Mouse (Mus musculus) effector memory CD4-positive, alpha-beta T cell, adult 5 months (primary cell): Measurements from ENCODE around the gene Flg2. TPM values are rescaled to one million over a fixed set of nuclear protein-coding genes. Genes with fewer than 3 reads are reported as not detected.

Source experiments
- polyA plus RNA-seq: library from polyadenylated mRNA; unstranded; fragments of 100-300 nt; shearing (Covaris generic); gene quantifications from one replicate; pipeline ENCODE4 v1.2.1, GENCODE M21; 2017

The Flg2 gene
- polyA plus RNA-seq: not detected

GRCm38 (mm10) chr3:93196978-93197377 is at the start of gene Flg2:
Gene Flg2 (plus strand): TSS chr3:93197278.

Other genes with a start within 250 kb of the Flg2 start
- not detected for gene Lce3d, start 239.9 kb upstream of the Flg2 start, polyA plus RNA-seq
- not detected for gene Lce3e, start 230.2 kb upstream of the Flg2 start, polyA plus RNA-seq
- not detected for gene Lce3f, start 205.1 kb upstream of the Flg2 start, polyA plus RNA-seq
- not detected for gene Crct1, start 181.6 kb upstream of the Flg2 start, polyA plus RNA-seq
- not detected for gene Lce1m, start 178.2 kb upstream of the Flg2 start, polyA plus RNA-seq
- gene Gm4858, start 128.5 kb upstream of the Flg2 start, polyA plus RNA-seq: not detected
- gene Crnn, start 52.5 kb upstream of the Flg2 start, polyA plus RNA-seq: not detected
- gene Flg, start 76.2 kb downstream of the Flg2 start, polyA plus RNA-seq: not detected
- not detected for gene Hrnr, start 122.5 kb downstream of the Flg2 start, polyA plus RNA-seq
- gene Rptn, start 196.4 kb downstream of the Flg2 start, polyA plus RNA-seq: not detected
- 0.21 TPM for gene Tchh, start 245.1 kb downstream of the Flg2 start, polyA plus RNA-seq